Mouse (Mus musculus) midbrain, embryonic 10.5 days (tissue): ENCODE data around the gene Tmem63b. TPM values are rescaled to one million over a fixed set of nuclear protein-coding genes. Genes with fewer than 3 reads are reported as not detected.

Experiments
- DNase-seq: peaks from one replicate; pipeline ENCODE4 v3.0.0-alpha.2; 2017; ENCODE audit warnings: low spot score
- H3K27ac ChIP-seq: fragments of 300-500 bp; sonication (generic); replicated peaks from 2 replicates; pipeline ENCODE4 v1.5.1; 2016; ENCODE audit warnings: mild to moderate bottlenecking
- H3K27me3 ChIP-seq: fragments of 300-500 bp; sonication (generic); 2 replicates; pipeline ENCODE4 v1.6.1; 2016; ENCODE audit warnings: low read depth, mild to moderate bottlenecking; ENCODE audit not compliant: poor library complexity, severe bottlenecking
- H3K36me3 ChIP-seq: fragments of 300-500 bp; sonication (generic); 2 replicates; pipeline ENCODE4 v1.6.1; 2016; ENCODE audit warnings: mild to moderate bottlenecking, moderate library complexity
- H3K4me1 ChIP-seq: fragments of 300-500 bp; sonication (generic); 2 replicates; pipeline ENCODE4 v1.6.1; 2016
- H3K4me3 ChIP-seq: fragments of 300-500 bp; sonication (generic); 2 replicates; pipeline ENCODE4 v1.5.1; 2016; ENCODE audit warnings: mild to moderate bottlenecking, moderate library complexity
- H3K9me3 ChIP-seq: fragments of 300-500 bp; sonication (generic); replicated peaks from 2 replicates; pipeline ENCODE4 v1.6.1; 2016; ENCODE audit warnings: mild to moderate bottlenecking
- WGBS: fragments of 180-500 bp; shearing (Covaris S2); methylation state at CpG from one replicate; pipeline ENCODE4 v1.1.7; 2016; 5-methylcytosine and 5-hydroxymethylcytosine counted together
- polyA plus RNA-seq: library from polyadenylated mRNA; unstranded; fragments of >200 nt; fragmentation: Nextera tagmentation; extraction: Ambion mirVana; gene quantifications from 2 replicates; pipeline ENCODE4 v1.2.1, GENCODE M21; 2016

The Tmem63b gene
- polyA plus RNA-seq, 1 experiment from 2014 or later = 60.5 TPM

- Histone ChIP-seq H3K4me1 (peaks cover 29% of the 10 kb centered on the region), H3K9me3 (no peaks in the 10 kb centered on the region), H3K27me3 (no peaks in the 10 kb centered on the region), H3K4me3 (no peak overlapping the region), H3K36me3 (peaks cover 31% of the 10 kb centered on the region), H3K27ac (peak overlapping the region; percentile 60)
- WGBS = 58% methylated on average over 9 of the region's 16 CpGs
- DNase-seq = no peak
Measured at GRCm38 (mm10) chr17:45700496-45701235, 14.0 kb upstream of the Tmem63b start.

GRCm38 (mm10) chr17:45699039-45699740 lies 12.5 kb upstream of the Tmem63b start:
- 90% methylated on average over 3 of the region's 3 CpGs for WGBS
- peaks cover 30% of the 10 kb centered on the region for H3K4me1 ChIP-seq
- no peaks in the 10 kb centered on the region for H3K27me3 ChIP-seq
- peaks cover 35% of the 10 kb centered on the region for H3K36me3 ChIP-seq
- H3K4me3 ChIP-seq = no peak overlapping the region
- no peak for DNase-seq
- H3K27ac ChIP-seq = no peak overlapping the region
- no peaks in the 10 kb centered on the region for H3K9me3 ChIP-seq

- 95% methylated on average over 6 of the region's 6 CpGs for WGBS
- Histone ChIP-seq H3K4me1 (peaks cover 34% of the 10 kb centered on the region), H3K4me3 (no peak overlapping the region), H3K27ac (no peak overlapping the region), H3K27me3 (no peaks in the 10 kb centered on the region), H3K9me3 (no peaks in the 10 kb centered on the region), H3K36me3 (peaks cover 35% of the 10 kb centered on the region)
- DNase-seq = no peak
Measured at GRCm38 (mm10) chr17:45698368-45698767, 11.7 kb upstream of the Tmem63b start.

GRCm38 (mm10) chr17:45696981-45697380 lies 10.3 kb upstream of the Tmem63b start:
- H3K4me3 ChIP-seq = no peak overlapping the region
- peaks cover 29% of the 10 kb centered on the region for H3K4me1 ChIP-seq
- H3K27me3 ChIP-seq = no peaks in the 10 kb centered on the region
- no peaks in the 10 kb centered on the region for H3K9me3 ChIP-seq
- 88% methylated on average over 9 of the region's 9 CpGs for WGBS
- no peak overlapping the region for H3K27ac ChIP-seq
- H3K36me3 ChIP-seq = peaks cover 35% of the 10 kb centered on the region
- DNase-seq = no peak

- DNase-seq = no peak
- H3K27me3 ChIP-seq = no peaks in the 10 kb centered on the region
Measured at GRCm38 (mm10) chr17:45695227-45696120, 8.8 kb upstream of the Tmem63b start.

GRCm38 (mm10) chr17:45693812-45694565 lies 7.3 kb upstream of the Tmem63b start:
- no peaks in the 10 kb centered on the region for H3K27me3 ChIP-seq
- H3K4me1 ChIP-seq = 0 out of 2 replicates have a peak, but pooled peaks cover 5% of the 10 kb centered on the region
- 0 out of 2 replicates have a peak overlapping the region, but pooled peaks have one; percentile 9 for H3K27ac ChIP-seq
- WGBS = 86% methylated on average over 18 of the region's 18 CpGs
- no peaks in the 10 kb centered on the region for H3K9me3 ChIP-seq
- DNase-seq = no peak
- H3K36me3 ChIP-seq = peaks cover 30% of the 10 kb centered on the region
- no peak overlapping the region for H3K4me3 ChIP-seq

More at GRCm38 (mm10) chr17:45695227-45696120, 8.8 kb upstream of the Tmem63b start:
- Histone ChIP-seq H3K9me3 (no peaks in the 10 kb centered on the region), H3K4me3 (no peak overlapping the region), H3K27ac (0 out of 2 replicates have a peak overlapping the region, but pooled peaks have one; percentile 42), H3K36me3 (peaks cover 35% of the 10 kb centered on the region), H3K4me1 (peaks cover 13% of the 10 kb centered on the region)
- 82% methylated on average over 23 of the region's 23 CpGs for WGBS

- 83% methylated on average over 5 of the region's 5 CpGs for WGBS
- Histone ChIP-seq H3K36me3 (peaks cover 14% of the 10 kb centered on the region), H3K4me3 (no peak overlapping the region), H3K9me3 (no peaks in the 10 kb centered on the region), H3K27ac (no peak overlapping the region), H3K4me1 (peaks cover 13% of the 10 kb centered on the region), H3K27me3 (no peaks in the 10 kb centered on the region)
- no peak for DNase-seq
Measured at GRCm38 (mm10) chr17:45692159-45692558, 5.5 kb upstream of the Tmem63b start.

- WGBS = 93% methylated on average over 4 of the region's 4 CpGs
- H3K27me3 ChIP-seq = no peaks in the 10 kb centered on the region
- peaks cover 25% of the 10 kb centered on the region for H3K4me1 ChIP-seq
- H3K27ac ChIP-seq = no peak overlapping the region
- H3K36me3 ChIP-seq = no peaks in the 10 kb centered on the region
- no peak overlapping the region for H3K4me3 ChIP-seq
- no peak for DNase-seq
- H3K9me3 ChIP-seq = no peaks in the 10 kb centered on the region
Measured at GRCm38 (mm10) chr17:45690044-45690443, 3.3 kb upstream of the Tmem63b start.

GRCm38 (mm10) chr17:45689120-45689519 lies 2.4 kb upstream of the Tmem63b start:
- DNase-seq = no peak

GRCm38 (mm10) chr17:45686093-45686619 lies 549 bp downstream of the Tmem63b start, which contains the start of gene Mrpl14:
TSS of gene Mrpl14 (plus strand) at chr17:45686322.
- peak; percentile 92 for DNase-seq
- WGBS = under 1% methylated on average over 43 of the region's 50 CpGs
- H3K9me3 ChIP-seq = no peaks in the 10 kb centered on the region

More at GRCm38 (mm10) chr17:45689120-45689519, 2.4 kb upstream of the Tmem63b start:
- Histone ChIP-seq H3K4me3 (no peak overlapping the region), H3K27me3 (no peaks in the 10 kb centered on the region), H3K9me3 (no peaks in the 10 kb centered on the region), H3K36me3 (no peaks in the 10 kb centered on the region), H3K4me1 (peaks cover 33% of the 10 kb centered on the region), H3K27ac (no peak overlapping the region)
- 91% methylated on average over 9 of the region's 9 CpGs for WGBS

GRCm38 (mm10) chr17:45685171-45686092 lies 1.3 kb downstream of the Tmem63b start:
- under 1% methylated on average over 58 of the region's 58 CpGs for WGBS
- no peaks in the 10 kb centered on the region for H3K27me3 ChIP-seq
- H3K9me3 ChIP-seq = no peaks in the 10 kb centered on the region
- peaks cover 13% of the 10 kb centered on the region; the same call in 1 of the 2 replicates for H3K36me3 ChIP-seq
- H3K27ac ChIP-seq = peak overlapping the region; percentile 96
- H3K4me1 ChIP-seq = peaks cover 39% of the 10 kb centered on the region
- H3K4me3 ChIP-seq = peak overlapping the region; percentile 97
- peak; percentile 69 for DNase-seq

More at GRCm38 (mm10) chr17:45686093-45686619, 549 bp downstream of the Tmem63b start, which contains the start of gene Mrpl14:
- Histone ChIP-seq H3K36me3 (peaks cover 13% of the 10 kb centered on the region; the same call in 1 of the 2 replicates), H3K4me3 (peak within 1 kb of the TSS; percentile 97), H3K27ac (peak within 1 kb of the TSS; percentile 96), H3K4me1 (peaks cover 31% of the 10 kb centered on the region), H3K27me3 (no peaks in the 10 kb centered on the region)
